Mouse (Mus musculus) MEL (cell line): ENCODE data around the gene Tnfrsf13b. TPM values are rescaled to one million over a fixed set of nuclear protein-coding genes. Genes with fewer than 3 reads are reported as not detected.
"Not testable (repeated sequence)": the region's sequence is repeated elsewhere in the genome, so short reads cannot be mapped to it uniquely, and the experiment has no call there.

Experiments used
- DNase-seq: peaks from one replicate; pipeline ENCODE4 v3.0.0; 2011; ENCODE audit warnings: low read depth, low spot score
- H3K27ac ChIP-seq: 2 replicates; pipeline ENCODE4 v1.5.1; 2012; ENCODE audit warnings: low read depth, mild to moderate bottlenecking, control low read depth, low read length, moderate library complexity; ENCODE audit not compliant: control insufficient read depth
- H3K27me3 ChIP-seq, 2 experiments: fragments of 150-350 bp in 1 of 2; sonication (generic) in 1 of 2; 2 replicates each; pipeline ENCODE4 v1.6.1; 2012; ENCODE audit warnings: low read length in 2 of 2, mild to moderate bottlenecking in 2 of 2, improper control_type of control experiment in 1 of 2, moderate library complexity in 1 of 2; ENCODE audit not compliant: insufficient read depth in 2 of 2, control insufficient read depth in 1 of 2
- H3K36me3 ChIP-seq, 2 experiments: 2 replicates each; pipeline ENCODE4 v1.6.1; 2012 to 2014; ENCODE audit warnings: low read length in 2 of 2, improper control_type of control experiment in 1 of 2, inconsistent platforms in 1 of 2, mild to moderate bottlenecking in 1 of 2; ENCODE audit not compliant: insufficient read depth in 2 of 2, control insufficient read depth in 1 of 2
- H3K4me1 ChIP-seq, 2 experiments: fragments of 150-350 bp in 1 of 2; sonication (generic) in 1 of 2; 2 replicates each; pipeline ENCODE4 v1.6.1; 2012; ENCODE audit warnings: low read length in 2 of 2, improper control_type of control experiment in 1 of 2, mild to moderate bottlenecking in 1 of 2; ENCODE audit not compliant: insufficient read depth in 2 of 2, control insufficient read depth in 1 of 2
- H3K4me3 ChIP-seq, 2 experiments: fragments of 150-350 bp in 1 of 2; sonication (generic) in 1 of 2; 2 replicates each; pipeline ENCODE4 v1.5.1; 2012; ENCODE audit warnings: low read depth in 2 of 2, low read length in 2 of 2, mild to moderate bottlenecking in 2 of 2, moderate library complexity in 2 of 2, control low read depth in 1 of 2, improper control_type of control experiment in 1 of 2; ENCODE audit not compliant: control insufficient read depth in 1 of 2, insufficient read depth in 1 of 2
- H3K79me2 ChIP-seq: 2 replicates; pipeline ENCODE4 v1.6.1; 2012; ENCODE audit warnings: mild to moderate bottlenecking, low read length, moderate library complexity; ENCODE audit not compliant: control insufficient read depth, poor library complexity, insufficient read depth
- H3K9ac ChIP-seq: 2 replicates; pipeline ENCODE4 v1.6.1; 2012; ENCODE audit warnings: low read depth, mild to moderate bottlenecking, control low read depth, low read length, moderate library complexity; ENCODE audit not compliant: control insufficient read depth, poor library complexity, severe bottlenecking
- H3K9me3 ChIP-seq: fragments of 150-350 bp; sonication (generic); replicated peaks from 2 replicates; pipeline ENCODE4 v1.6.1; 2012; ENCODE audit warnings: mild to moderate bottlenecking, low read length, improper control_type of control experiment, moderate library complexity; ENCODE audit not compliant: insufficient read depth
- CHD1 ChIP-seq: IDR thresholded peaks from 2 replicates; pipeline ENCODE4 v1.6.1; 2012; ENCODE audit warnings: low read depth, mild to moderate bottlenecking, inconsistent platforms, low read length, improper control_type of control experiment
- CTCF ChIP-seq, 3 experiments: IDR thresholded peaks in 2 of 3; conservative IDR thresholded peaks in 1 of 3; 2 replicates each; pipeline ENCODE4 v1.5.1; 2011 to 2012; ENCODE audit warnings: low read length in 3 of 3, low read depth in 2 of 3, mild to moderate bottlenecking in 2 of 3, improper control_type of control experiment in 1 of 3, inconsistent platforms in 1 of 3, mixed read lengths in 1 of 3, moderate library complexity in 1 of 3; ENCODE audit not compliant: control insufficient read depth in 1 of 3, insufficient read depth in 1 of 3, poor library complexity in 1 of 3, severe bottlenecking in 1 of 3
- E2F4 ChIP-seq: IDR thresholded peaks from 2 replicates; pipeline ENCODE4 v1.6.1; 2011; ENCODE audit warnings: low read depth, low read length, improper control_type of control experiment, borderline replicate concordance
- ELF1 ChIP-seq: IDR thresholded peaks from 2 replicates; pipeline ENCODE4 v1.6.1; 2014; ENCODE audit warnings: low read depth, mild to moderate bottlenecking, inconsistent platforms, low read length, improper control_type of control experiment, moderate library complexity
- EP300 ChIP-seq, 2 experiments: IDR thresholded peaks; 2 replicates each; pipeline ENCODE4 v1.6.1; 2011; ENCODE audit warnings: improper control_type of control experiment in 2 of 2, low read length in 2 of 2, low read depth in 1 of 2, mild to moderate bottlenecking in 1 of 2
- KAT2A ChIP-seq: conservative IDR thresholded peaks from 2 replicates; pipeline ENCODE4 v1.6.1; 2012; ENCODE audit warnings: low read depth, low read length, improper control_type of control experiment, inconsistent platforms
- MAZ ChIP-seq: IDR thresholded peaks from 2 replicates; pipeline ENCODE4 v1.6.1; 2012; ENCODE audit warnings: low read depth, mild to moderate bottlenecking, inconsistent platforms, low read length, improper control_type of control experiment
- MEF2A ChIP-seq: IDR thresholded peaks from 2 replicates; pipeline ENCODE4 v1.6.1; 2014; ENCODE audit warnings: low read depth, mild to moderate bottlenecking, inconsistent platforms, low read length, improper control_type of control experiment; ENCODE audit not compliant: poor library complexity, insufficient replicate concordance, severe bottlenecking; ENCODE audit errors: extremely low read depth
- MXI1 ChIP-seq: IDR thresholded peaks from 2 replicates; pipeline ENCODE4 v1.6.1; 2011; ENCODE audit warnings: mild to moderate bottlenecking, low read depth, low read length, improper control_type of control experiment
- NELFE ChIP-seq: IDR thresholded peaks from 2 replicates; pipeline ENCODE4 v1.6.1; 2011; ENCODE audit warnings: low read depth, low read length, improper control_type of control experiment
- POLR2AphosphoS2 ChIP-seq: IDR thresholded peaks from 2 replicates; pipeline ENCODE4 v1.6.1; 2011; ENCODE audit warnings: low read length, improper control_type of control experiment
- TAL1 ChIP-seq: IDR thresholded peaks from 2 replicates; pipeline ENCODE4 v1.6.1; 2012; ENCODE audit warnings: mild to moderate bottlenecking, inconsistent platforms, low read length, moderate library complexity, mixed read lengths
- UBTF ChIP-seq: IDR thresholded peaks from 2 replicates; pipeline ENCODE4 v1.6.1; 2012; ENCODE audit warnings: low read depth, mild to moderate bottlenecking, inconsistent platforms, low read length, improper control_type of control experiment, moderate library complexity, borderline replicate concordance; ENCODE audit not compliant: insufficient read depth
- USF1 ChIP-seq: IDR thresholded peaks from 2 replicates; pipeline ENCODE4 v1.6.1; 2014; ENCODE audit warnings: low read depth, mild to moderate bottlenecking, inconsistent platforms, low read length, improper control_type of control experiment, moderate library complexity
- polyA plus RNA-seq, 2 experiments: library from polyadenylated mRNA; stranded (reverse) in 1 of 2; unstranded in 1 of 2; fragments of >175 nt in 1 of 2; fragments of >200 nt in 1 of 2; gene quantifications; 2 replicates each; pipeline versions ENCODE4 v1.2.1 to v1.2.4; 2012; ENCODE audit warnings: low replicate concordance in 2 of 2, low read depth in 1 of 2; ENCODE audit not compliant: insufficient read length in 2 of 2, insufficient read depth in 1 of 2, missing spikeins in 1 of 2
- total RNA-seq: library from RNA; depleted of rRNA; stranded (reverse); fragments of 300-350 nt; gene quantifications from 2 replicates; pipeline ENCODE4 v1.2.3, GENCODE M21; 2012

Tnfrsf13b gene
- total and polyA plus RNA-seq, 3 experiments = 7.7 to 17.9 TPM; not detected in 1

DNA sequence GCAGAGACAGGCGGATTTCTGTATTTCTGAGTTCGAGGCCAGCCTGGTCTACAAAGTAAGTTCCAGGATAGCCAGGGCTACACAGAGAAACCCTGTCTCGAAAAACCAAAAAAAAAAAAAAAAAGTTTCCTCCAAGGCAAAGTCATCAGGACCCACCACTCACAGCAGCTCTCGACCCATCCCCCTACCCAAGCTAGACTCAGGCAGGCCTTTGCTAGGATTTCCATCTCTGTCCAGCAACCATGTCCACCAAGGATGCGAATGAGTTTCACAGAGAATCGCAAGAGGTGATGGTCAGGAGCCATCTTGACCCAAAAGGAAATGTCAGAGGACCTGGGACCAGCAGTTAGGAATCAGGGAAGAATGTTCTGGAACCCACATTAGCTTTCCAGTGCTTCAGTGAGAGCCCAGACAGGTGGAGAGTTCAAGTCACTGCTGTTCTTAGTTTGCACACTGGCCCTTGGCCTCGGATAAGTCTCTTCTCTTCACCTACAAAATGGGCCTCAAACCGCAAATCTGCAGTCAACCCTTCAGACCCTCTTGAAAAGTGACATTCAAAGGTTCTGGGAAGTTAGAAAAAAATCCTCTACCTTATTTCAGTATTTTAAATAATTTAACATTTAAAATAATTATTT lies 983 bp downstream of the Tnfrsf13b start:
- TF ChIP-seq CHD1 (no peak), CTCF (IDR thresholded peaks at IDR 0.05 in 2 of 3, conservative IDR thresholded peaks at IDR 0.05 in 1 of 3; ENCODE audit: control insufficient read depth in 1 of 3, insufficient read depth in 1 of 3, low read depth in 2 of 3, low read length in 3 of 3, poor library complexity in 1 of 3, severe bottlenecking in 1 of 3) (no peak), MAZ (no peak), E2F4 (no peak), MEF2A (no peak), USF1 (no peak)
- H3K9ac ChIP-seq = no peak overlapping the region
- H3K4me3 ChIP-seq = no peak overlapping the region
- no peaks in the 10 kb centered on the region for H3K79me2 ChIP-seq
- no peak for DNase-seq
- H3K27me3 ChIP-seq = peaks cover 6 to 7% of the 10 kb centered on the region in 2 experiments; a peak in 3 of 4 replicates
- no peaks in the 10 kb centered on the region for H3K36me3 ChIP-seq
- no peaks in the 10 kb centered on the region for H3K4me1 ChIP-seq
- no peak overlapping the region for H3K27ac ChIP-seq
- H3K9me3 ChIP-seq = no peaks in the 10 kb centered on the region

DNA sequence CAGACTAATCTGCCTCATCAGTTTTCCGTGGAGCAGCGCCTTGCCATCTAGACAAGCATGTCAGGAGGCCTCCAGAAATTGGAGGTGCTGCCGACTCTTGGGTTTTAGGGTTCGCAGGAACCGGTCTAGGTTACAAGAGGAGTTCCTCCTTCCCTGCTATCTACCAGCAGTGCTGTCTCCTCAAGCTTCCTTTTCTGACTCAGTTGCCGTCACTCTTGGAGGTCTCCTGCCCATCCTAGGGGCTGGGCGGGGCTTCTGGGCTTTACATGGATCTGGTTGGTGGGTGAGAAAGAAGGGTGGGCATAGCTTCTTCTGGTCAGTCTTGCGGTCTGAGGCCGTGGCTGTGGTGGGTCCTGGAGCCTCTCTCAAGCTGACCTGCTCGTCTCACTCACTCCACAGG lies 2.8 kb downstream of the Tnfrsf13b start:
- no peak overlapping the region for H3K27ac ChIP-seq
- H3K4me3 ChIP-seq = no peak overlapping the region
- H3K9me3 ChIP-seq = no peaks in the 10 kb centered on the region
- DNase-seq = peak; percentile 58
- peaks cover 4 to 8% of the 10 kb centered on the region in 2 experiments for H3K27me3 ChIP-seq
- no peaks in the 10 kb centered on the region for H3K36me3 ChIP-seq
- TF ChIP-seq EP300 (IDR thresholded peaks at IDR 0.05; ENCODE audit: low read depth in 1 of 2, low read length in 2 of 2) (no peak), TAL1 (no peak), UBTF (no peak), POLR2AphosphoS2 (no peak), MEF2A (no peak), ELF1 (no peak), KAT2A (no peak), MXI1 (no peak), NELFE (no peak)
- no peaks in the 10 kb centered on the region for H3K4me1 ChIP-seq
- no peak overlapping the region for H3K9ac ChIP-seq
- H3K79me2 ChIP-seq = no peaks in the 10 kb centered on the region

DNA sequence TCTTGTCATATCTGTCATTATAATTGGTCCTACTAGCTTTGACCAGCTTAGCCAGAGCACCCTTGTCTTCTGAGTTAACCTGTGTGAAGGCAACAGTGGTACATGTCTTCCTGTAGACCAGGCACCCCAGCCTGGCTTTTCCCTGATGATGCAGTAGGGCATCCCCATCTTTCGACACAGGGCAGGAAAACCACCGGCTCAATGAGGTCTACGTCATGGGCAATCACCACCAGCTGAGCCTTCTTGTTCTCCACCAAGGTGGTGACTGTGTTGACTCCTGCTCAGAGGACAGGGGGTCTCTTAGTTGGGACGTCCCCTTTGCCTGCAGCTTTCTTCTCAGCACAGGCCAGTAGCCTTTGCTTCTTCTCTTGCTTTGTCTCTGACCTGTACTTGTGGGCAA lies 4.1 kb downstream of the Tnfrsf13b start:
- peaks cover 4 to 11% of the 10 kb centered on the region in 2 experiments for H3K27me3 ChIP-seq
- not testable (repeated sequence) for H3K79me2 ChIP-seq, H3K4me3 ChIP-seq, H3K9me3 ChIP-seq, H3K36me3 ChIP-seq, H3K9ac ChIP-seq, H3K4me1 ChIP-seq, H3K27ac ChIP-seq, DNase-seq
